In the genomic region with DNA sequence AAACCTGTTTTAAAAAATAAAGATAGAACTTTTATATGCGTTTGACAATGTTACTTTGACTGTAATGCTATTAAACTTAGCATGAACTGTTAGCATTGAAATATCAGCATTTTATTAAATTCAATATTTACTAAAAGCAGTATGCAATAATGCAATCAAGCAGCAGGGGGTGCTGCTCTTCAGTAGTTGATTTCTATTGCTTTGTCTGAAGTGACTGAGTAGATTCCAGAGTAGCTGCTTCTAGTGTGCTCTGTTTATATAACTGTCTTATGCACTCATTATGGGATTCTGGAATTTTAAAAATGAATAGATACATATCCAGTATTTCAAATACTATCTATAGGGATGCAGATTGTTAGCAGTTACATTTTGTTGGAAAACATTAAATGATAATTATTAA, we compare ENCODE assay signal across 8 mouse cellular contexts.
DNase-seq lines count a peak whose midpoint lies in the region; ATAC-seq and TF ChIP-seq lines count a peak whose summit lies in the region.

No protein-coding gene starts in this region.

- ATAC-seq in forebrain, embryonic 12.5 days (ENCODE audit: low FRiP score): peak; percentile 63; the same call in 1 of the 2 replicates
- 0 out of 2 replicates have a peak, but pooled peaks have one; percentile 63 for ATAC-seq in midbrain, postnatal 0 days (ENCODE audit: low FRiP score)

- no peak overlapping the region for H3K9ac ChIP-seq in forebrain, embryonic 12.5 days
- no peak overlapping the region for H3K9ac ChIP-seq in midbrain, postnatal 0 days (replicated peaks; ENCODE audit: low read length, poor library complexity, severe bottlenecking)

- no peak overlapping the region for H3K27ac ChIP-seq in forebrain, embryonic 12.5 days
- no peak overlapping the region for H3K27ac ChIP-seq in midbrain, postnatal 0 days (ENCODE audit: low read depth, low read length)

- no peak overlapping the region for H3K4me3 ChIP-seq in forebrain, embryonic 12.5 days (replicated peaks)
- no peak overlapping the region for H3K4me3 ChIP-seq in midbrain, postnatal 0 days (ENCODE audit: low read depth, low read length)

- peak; percentile 89 for TF ChIP-seq CTCF in midbrain, postnatal 0 days (IDR thresholded peaks at IDR 0.05)

- H3K4me2 ChIP-seq in forebrain, embryonic 12.5 days: no peak overlapping the region
- no peak overlapping the region for H3K4me2 ChIP-seq in midbrain, postnatal 0 days (ENCODE audit: low read depth, low read length, poor library complexity, severe bottlenecking)

- H3K9me3 ChIP-seq in forebrain, embryonic 12.5 days: no peaks in the 10 kb centered on the region
- H3K9me3 ChIP-seq in midbrain, postnatal 0 days (ENCODE audit: low read length): no peaks in the 10 kb centered on the region

- no peaks in the 10 kb centered on the region for H3K36me3 ChIP-seq in forebrain, embryonic 12.5 days (replicated peaks)
- H3K36me3 ChIP-seq in midbrain, postnatal 0 days (ENCODE audit: insufficient read depth, low read length): no peaks in the 10 kb centered on the region

- DNase-seq in cerebellum, postnatal 36 days: peak; percentile 2 to 11
- DNase-seq in cerebellum, adult 11 months: no peak
- peak; percentile 9 for DNase-seq in right cerebral cortex, adult 18-20 months
- no peak for DNase-seq in right cerebral cortex, postnatal 25 days
- peak; percentile 13 for DNase-seq in layer of hippocampus, adult 9-11 months
- peak; percentile 81 for DNase-seq in midbrain, postnatal 0 days (ENCODE audit: low spot score)
- no peak for DNase-seq in yolk sac, embryonic 10.5 days (ENCODE audit: low spot score)

- no peaks in the 10 kb centered on the region for H3K4me1 ChIP-seq in forebrain, embryonic 12.5 days
- no peaks in the 10 kb centered on the region for H3K4me1 ChIP-seq in midbrain, postnatal 0 days (ENCODE audit: insufficient read depth, low read length)

- WGBS in forebrain, embryonic 12.5 days: 67% methylated on average over 1 of the region's 1 CpGs
- 68% methylated on average over 1 of the region's 1 CpGs for WGBS in midbrain, postnatal 0 days

- H3K27me3 ChIP-seq in forebrain, embryonic 12.5 days: no peaks in the 10 kb centered on the region
- no peaks in the 10 kb centered on the region for H3K27me3 ChIP-seq in midbrain, postnatal 0 days (ENCODE audit: insufficient read depth, low read length)

Comparison
In these comparisons a context has a peak if more than half of its experiments do, and no peak if none do; other contexts are left out.
1. DNase-seq: peak in cerebellum, postnatal 36 days (2 of 2), right cerebral cortex, adult 18-20 months (single experiment), layer of hippocampus, adult 9-11 months (single experiment) and midbrain, postnatal 0 days (single experiment); none in cerebellum, adult 11 months (single experiment), right cerebral cortex, postnatal 25 days (single experiment) and yolk sac, embryonic 10.5 days (single experiment).